Mouse (Mus musculus): ENCODE measurements at regions not wholly inside any gene's neighbourhood (a gene's known extent, or its start where the extent isn't known, plus 50 kb on each side); places are given as distances from the start of the nearest gene placed in this dataset.

- no peak for TF ChIP-seq CTCF (conservative IDR thresholded peaks at IDR 0.05; ENCODE audit: insufficient read depth, insufficient read length, low read depth, low read length)
- TF ChIP-seq POLR2A (IDR thresholded peaks at IDR 0.05; ENCODE audit: low read depth, low read length): no peak
Measured at GRCm38 (mm10) chr3:143914341-143915217, 290.4 kb downstream of the Lmo4 start.

All from kidney, adult 2 months (tissue).